Mouse (Mus musculus) B cell, adult 2 months (primary cell): ENCODE data around the gene Commd2.

ENCODE experiments used
- DNase-seq, 2 experiments: peaks; one replicate each; pipeline ENCODE4 v3.0.0; 2022

Commd2 gene

GRCm38 (mm10) chr3:57612430-57612997 lies 39.0 kb downstream of the Commd2 start:
- no peak for DNase-seq

- DNase-seq: no peak
Measured at GRCm38 (mm10) chr3:57611776-57612175, 39.7 kb downstream of the Commd2 start.

GRCm38 (mm10) chr3:57604618-57605015 lies 46.9 kb downstream of the Commd2 start:
- no peak for DNase-seq

GRCm38 (mm10) chr3:57603891-57604617 lies 47.5 kb downstream of the Commd2 start:
- no peak for DNase-seq

GRCm38 (mm10) chr3:57602610-57603009 lies 48.9 kb downstream of the Commd2 start:
- no peak for DNase-seq

GRCm38 (mm10) chr3:57596566-57596965 lies 54.9 kb downstream of the Commd2 start:
- no peak for DNase-seq

GRCm38 (mm10) chr3:57595506-57595905 lies 56.0 kb downstream of the Commd2 start:
- DNase-seq: no peak
